Mouse (Mus musculus) heart, postnatal 0 days (tissue): ENCODE data around the gene Rnf152. TPM values are rescaled to one million over a fixed set of nuclear protein-coding genes. Genes with fewer than 3 reads are reported as not detected.

Source experiments
- ATAC-seq: fragments of 200-750 bp; cut with Nextera tagmentation; 2 replicates; pipeline ENCODE4 v1.8.0; 2017; ENCODE audit warnings: low read depth, moderate number of reproducible peaks, moderate library complexity; ENCODE audit not compliant: insufficient read depth
- DNase-seq: peaks from one replicate; pipeline ENCODE4 v3.0.0-alpha.2; 2016; ENCODE audit warnings: low spot score
- H3K27ac ChIP-seq: fragments of 300-500 bp; sonication (generic); 2 replicates; pipeline ENCODE4 v1.5.1; 2014; ENCODE audit warnings: low read depth, mild to moderate bottlenecking
- H3K27me3 ChIP-seq: fragments of 300-500 bp; sonication (generic); 2 replicates; pipeline ENCODE4 v1.6.1; 2014; ENCODE audit warnings: low read length, mixed read lengths; ENCODE audit not compliant: control insufficient read depth, insufficient read depth
- H3K36me3 ChIP-seq: fragments of 300-500 bp; sonication (generic); replicated peaks from 2 replicates; pipeline ENCODE4 v1.6.1; 2014; ENCODE audit warnings: low read length, mixed read lengths; ENCODE audit not compliant: control insufficient read depth, insufficient read depth
- H3K4me1 ChIP-seq: fragments of 300-500 bp; sonication (generic); 2 replicates; pipeline ENCODE4 v1.6.1; 2014; ENCODE audit warnings: antibody characterized with exemption; ENCODE audit not compliant: control insufficient read depth, insufficient read depth
- H3K4me2 ChIP-seq: fragments of 300-500 bp; sonication (generic); 2 replicates; pipeline ENCODE4 v1.6.1; 2014; ENCODE audit warnings: low read depth, mild to moderate bottlenecking, low read length, moderate library complexity
- H3K4me3 ChIP-seq: fragments of 300-500 bp; sonication (generic); 2 replicates; pipeline ENCODE4 v1.5.1; 2014; ENCODE audit warnings: low read depth, low read length
- H3K9ac ChIP-seq: fragments of 300-500 bp; sonication (generic); replicated peaks from 2 replicates; pipeline ENCODE4 v1.6.1; 2014; ENCODE audit warnings: low read depth, low read length, mixed read lengths
- H3K9me3 ChIP-seq: fragments of 300-500 bp; sonication (generic); replicated peaks from 2 replicates; pipeline ENCODE4 v1.6.1; 2016; ENCODE audit warnings: low read length; ENCODE audit not compliant: control insufficient read depth
- CTCF ChIP-seq: IDR thresholded peaks from 2 replicates; pipeline ENCODE4 v1.5.1; 2016; ENCODE audit warnings: antibody characterized with exemption, control low read depth, low read depth
- EP300 ChIP-seq: IDR thresholded peaks from 2 replicates; pipeline ENCODE4 v1.6.1; 2016; ENCODE audit warnings: antibody characterized with exemption, low read depth
- WGBS: fragments of 180-500 bp; shearing (Covaris S2); extraction: QIAGEN DNeasy Blood & Tissue Kit; methylation state at CpG from one replicate; pipeline ENCODE4 v1.1.7; 2014; 5-methylcytosine and 5-hydroxymethylcytosine counted together
- polyA plus RNA-seq: library from polyadenylated mRNA; unstranded; fragments of >200 nt; fragmentation: Nextera tagmentation; extraction: Ambion mirVana; gene quantifications from 2 replicates; pipeline ENCODE4 v1.2.1, GENCODE M21; 2015
- total RNA-seq: library from RNA; depleted of rRNA; stranded (reverse); fragments of >200 nt; gene quantifications from 2 replicates; pipeline ENCODE4 v1.2.3, GENCODE M21; 2014; ENCODE audit warnings: low replicate concordance

The Rnf152 gene
- total and polyA plus RNA-seq, 2 experiments from 2014 or later, result 0.51 to 0.84 TPM

DNA sequence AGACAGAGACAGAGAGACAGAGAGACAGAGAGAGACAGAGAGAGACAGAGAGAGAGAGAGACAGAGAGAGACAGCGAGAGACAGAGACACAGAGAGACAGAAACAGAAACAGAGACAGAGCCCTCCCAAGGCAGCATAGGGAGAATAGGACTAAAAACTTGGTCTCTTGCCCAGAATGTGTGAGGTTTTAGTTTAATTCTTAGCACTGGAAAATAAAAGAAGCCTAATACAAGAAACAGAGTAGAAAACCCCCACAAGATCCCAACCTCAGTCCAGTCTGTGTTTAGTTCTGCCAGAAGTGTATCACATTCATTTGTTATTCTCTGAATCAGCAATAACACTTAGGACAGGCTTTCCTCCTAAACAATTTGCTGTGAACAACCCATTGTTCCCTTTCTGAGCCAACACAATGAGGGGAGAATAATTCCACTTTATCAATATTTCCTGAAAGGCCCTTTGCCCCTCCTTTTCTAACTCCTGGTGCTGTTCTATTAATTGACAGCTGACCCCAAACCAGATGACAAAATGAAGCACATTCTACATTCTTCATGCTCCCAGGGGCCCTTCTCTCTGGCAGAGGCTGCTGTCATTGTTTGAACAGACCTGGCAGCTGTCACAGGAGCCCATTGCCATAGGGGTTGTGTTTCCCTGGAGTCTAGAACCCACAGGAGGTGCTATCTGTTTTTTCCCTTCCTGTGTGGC, 44.5 kb downstream of the Rnf152 start:
- no peaks in the 10 kb centered on the region for H3K4me1 ChIP-seq
- H3K9ac ChIP-seq, result no peak overlapping the region
- no peak for TF ChIP-seq CTCF
- TF ChIP-seq EP300, result 0 out of 2 replicates have a peak, but pooled peaks have one; percentile 59
- 90% methylated on average over 1 of the region's 1 CpGs for WGBS
- ATAC-seq (peak; percentile 53; the same call in 1 of the 2 replicates), DNase-seq (peak; percentile 18)
- no peak overlapping the region for H3K4me3 ChIP-seq
- H3K4me2 ChIP-seq, result no peak overlapping the region
- 0 out of 2 replicates have a peak overlapping the region, but pooled peaks have one; percentile 15 for H3K27ac ChIP-seq
- H3K36me3 ChIP-seq, result no peaks in the 10 kb centered on the region
- H3K27me3 ChIP-seq, result no peaks in the 10 kb centered on the region
- no peaks in the 10 kb centered on the region for H3K9me3 ChIP-seq

DNA sequence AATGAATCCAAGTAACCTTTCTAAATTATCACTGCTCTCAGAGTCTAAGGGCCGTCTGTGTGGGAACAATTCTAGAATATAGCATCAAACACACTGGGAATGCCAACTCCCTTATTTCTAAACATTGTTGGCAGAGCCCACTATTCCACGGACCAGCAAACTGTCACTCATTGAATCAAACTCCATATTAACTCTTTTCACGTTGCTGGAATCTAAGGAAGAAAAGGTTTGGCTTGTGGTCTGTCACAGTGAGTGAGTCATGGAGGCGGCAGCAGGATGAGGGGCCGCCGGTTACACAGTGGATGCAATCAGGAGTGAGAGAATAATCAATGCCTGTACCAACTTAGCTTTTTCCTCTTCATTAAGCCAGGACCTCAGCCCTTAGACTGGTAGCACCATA, 54.3 kb downstream of the Rnf152 start:
- Histone ChIP-seq H3K27me3 (no peaks in the 10 kb centered on the region), H3K4me1 (no peaks in the 10 kb centered on the region), H3K9me3 (no peaks in the 10 kb centered on the region), H3K36me3 (no peaks in the 10 kb centered on the region), H3K4me3 (no peak overlapping the region), H3K4me2 (no peak overlapping the region), H3K27ac (no peak overlapping the region), H3K9ac (no peak overlapping the region)
- DNase-seq (no peak), ATAC-seq (no peak)
- TF ChIP-seq EP300 (no peak), CTCF (no peak)
- WGBS, result 62% methylated on average over 6 of the region's 6 CpGs

DNA sequence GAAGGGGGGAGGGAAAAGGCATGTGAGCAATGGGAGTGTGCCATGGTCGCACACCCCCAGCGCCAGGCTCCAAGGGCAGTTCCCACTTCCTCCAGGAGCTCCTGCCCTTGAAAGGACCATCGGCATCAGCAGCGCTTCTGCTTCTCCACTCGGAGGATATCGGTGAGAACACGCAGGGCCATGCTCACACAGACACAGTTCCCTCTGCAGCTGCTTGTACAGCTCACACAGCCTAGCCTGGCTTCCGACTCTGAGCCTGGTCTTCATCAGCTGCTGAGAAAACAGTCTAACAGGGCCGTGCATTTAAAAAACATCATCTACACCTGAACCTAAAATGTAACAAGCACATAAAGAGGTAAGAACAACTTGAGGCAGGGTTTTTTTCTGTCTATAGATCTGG, 54.7 kb downstream of the Rnf152 start:
- no peak overlapping the region for H3K4me2 ChIP-seq
- H3K27ac ChIP-seq, result no peak overlapping the region
- DNase-seq (no peak), ATAC-seq (no peak)
- no peak overlapping the region for H3K4me3 ChIP-seq
- H3K27me3 ChIP-seq, result no peaks in the 10 kb centered on the region
- TF ChIP-seq CTCF, result no peak
- TF ChIP-seq EP300, result no peak
- H3K36me3 ChIP-seq, result no peaks in the 10 kb centered on the region
- no peak overlapping the region for H3K9ac ChIP-seq
- no peaks in the 10 kb centered on the region for H3K9me3 ChIP-seq
- 56% methylated on average over 9 of the region's 9 CpGs for WGBS
- H3K4me1 ChIP-seq, result no peaks in the 10 kb centered on the region

DNA sequence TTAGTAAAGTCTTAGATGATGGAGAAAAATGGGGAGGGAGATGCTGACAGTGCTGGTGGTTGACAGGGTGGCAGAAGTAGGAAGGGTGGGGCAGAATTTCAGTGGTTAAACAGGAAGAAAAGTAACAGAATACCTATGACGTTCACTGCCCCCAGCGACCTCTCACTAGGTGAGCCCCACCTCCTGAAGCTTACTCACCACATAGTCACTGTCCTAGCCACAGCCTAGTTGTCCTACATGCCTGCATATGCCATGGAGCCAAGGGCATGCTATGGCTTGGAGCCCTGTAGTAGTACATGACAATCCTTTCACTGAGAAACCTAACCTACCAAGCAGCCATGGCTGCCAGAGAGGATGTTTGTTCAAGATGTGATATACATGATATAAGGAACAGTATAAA, 64.7 kb downstream of the Rnf152 start:
- Histone ChIP-seq H3K4me1 (no peaks in the 10 kb centered on the region; the same call in 1 of the 2 replicates), H3K4me3 (no peak overlapping the region), H3K27ac (no peak overlapping the region), H3K36me3 (no peaks in the 10 kb centered on the region), H3K4me2 (no peak overlapping the region), H3K27me3 (no peaks in the 10 kb centered on the region), H3K9me3 (no peaks in the 10 kb centered on the region), H3K9ac (no peak overlapping the region)
- 72% methylated on average over 2 of the region's 2 CpGs for WGBS
- DNase-seq (no peak), ATAC-seq (no peak)
- no peak for TF ChIP-seq EP300
- TF ChIP-seq CTCF, result no peak

DNA sequence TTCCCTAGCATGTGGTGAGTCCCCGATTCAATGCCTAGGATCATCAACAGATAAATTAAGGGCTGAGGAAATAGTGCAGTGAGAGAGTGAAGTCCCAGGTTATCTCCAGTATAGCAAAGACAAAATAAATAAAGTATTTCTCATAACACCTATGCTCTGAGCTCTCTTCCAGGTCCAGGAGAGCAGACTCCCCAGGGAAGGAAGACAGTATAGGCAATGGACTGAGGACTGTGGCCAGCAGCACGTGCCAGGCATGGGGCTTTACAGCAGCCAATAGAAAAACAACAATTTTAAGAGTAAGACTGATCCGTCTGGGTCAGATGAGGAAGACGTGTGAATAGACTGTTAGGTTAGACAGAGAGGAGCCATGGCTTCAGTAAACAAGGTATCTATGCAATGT, 69.0 kb downstream of the Rnf152 start:
- Histone ChIP-seq H3K9me3 (no peaks in the 10 kb centered on the region), H3K4me1 (no peaks in the 10 kb centered on the region; the same call in 1 of the 2 replicates), H3K9ac (no peak overlapping the region), H3K27me3 (no peaks in the 10 kb centered on the region), H3K4me3 (no peak overlapping the region), H3K4me2 (no peak overlapping the region), H3K36me3 (no peaks in the 10 kb centered on the region), H3K27ac (no peak overlapping the region)
- no peak for DNase-seq
- ATAC-seq, result no peak
- 69% methylated on average over 4 of the region's 4 CpGs for WGBS
- TF ChIP-seq EP300, result no peak

DNA sequence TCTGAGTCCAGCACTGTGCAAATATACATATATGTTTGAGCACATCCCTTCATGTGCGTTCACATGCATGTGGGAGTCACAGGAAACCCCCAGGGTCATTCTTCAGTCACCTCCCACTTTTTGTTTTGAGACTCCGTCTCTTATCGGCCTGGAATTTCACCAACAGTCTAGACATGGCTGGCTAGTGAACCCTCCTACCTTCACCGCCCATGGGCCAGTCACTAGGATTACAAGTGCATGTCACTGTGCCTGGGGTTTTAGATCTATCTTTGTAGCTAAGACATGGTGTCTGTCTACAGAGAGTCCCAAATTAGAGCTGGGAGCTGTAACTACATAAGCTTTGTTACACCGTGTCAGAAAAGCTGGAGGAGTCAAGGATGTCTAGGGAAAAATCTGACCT, 69.6 kb downstream of the Rnf152 start:
- DNase-seq (no peak), ATAC-seq (no peak)
- WGBS, result 30% methylated on average over 5 of the region's 5 CpGs
- Histone ChIP-seq H3K4me3 (no peak overlapping the region), H3K36me3 (no peaks in the 10 kb centered on the region), H3K9ac (no peak overlapping the region), H3K9me3 (no peaks in the 10 kb centered on the region), H3K27ac (no peak overlapping the region), H3K4me1 (peaks cover 1% of the 10 kb centered on the region; the same call in 1 of the 2 replicates), H3K4me2 (no peak overlapping the region), H3K27me3 (no peaks in the 10 kb centered on the region)
- no peak for TF ChIP-seq CTCF
- TF ChIP-seq EP300, result no peak
